Mouse (Mus musculus) intestine, embryonic 16.5 days (tissue): ENCODE measurements around the gene Nploc4. TPM values are rescaled to one million over a fixed set of nuclear protein-coding genes. Genes with fewer than 3 reads are reported as not detected.
"Not testable (repeated sequence)": the region's sequence is repeated elsewhere in the genome, so short reads cannot be mapped to it uniquely, and the experiment has no call there.

Source experiments
- ATAC-seq: fragments of 200-750 bp; cut with Nextera tagmentation; 2 replicates; pipeline ENCODE4 v1.8.0; 2017; ENCODE audit warnings: moderate TSS enrichment, moderate library complexity
- H3K27ac ChIP-seq: fragments of 300-500 bp; sonication (generic); 2 replicates; pipeline ENCODE4 v1.5.1; 2014; ENCODE audit warnings: mild to moderate bottlenecking, low read length
- H3K27me3 ChIP-seq: fragments of 300-500 bp; sonication (generic); replicated peaks from 2 replicates; pipeline ENCODE4 v1.6.1; 2014; ENCODE audit warnings: low read length, control low read depth, mixed read lengths; ENCODE audit not compliant: control insufficient read depth, insufficient read depth
- H3K36me3 ChIP-seq: fragments of 300-500 bp; sonication (generic); 2 replicates; pipeline ENCODE4 v1.6.1; 2014; ENCODE audit warnings: low read length, control low read depth; ENCODE audit not compliant: control insufficient read depth, insufficient read depth
- H3K4me1 ChIP-seq: fragments of 300-500 bp; sonication (generic); 2 replicates; pipeline ENCODE4 v1.6.1; 2014; ENCODE audit warnings: low read length, control low read depth, mixed read lengths; ENCODE audit not compliant: control insufficient read depth, insufficient read depth
- H3K4me2 ChIP-seq: fragments of 300-500 bp; sonication (generic); 2 replicates; pipeline ENCODE4 v1.6.1; 2014; ENCODE audit warnings: low read depth, low read length, control low read depth
- H3K4me3 ChIP-seq: fragments of 300-500 bp; sonication (generic); 2 replicates; pipeline ENCODE4 v1.5.1; 2014; ENCODE audit warnings: mild to moderate bottlenecking, low read length
- H3K9ac ChIP-seq: fragments of 300-500 bp; sonication (generic); 2 replicates; pipeline ENCODE4 v1.6.1; 2014; ENCODE audit warnings: low read depth, low read length
- H3K9me3 ChIP-seq: fragments of 300-500 bp; sonication (generic); 2 replicates; pipeline ENCODE4 v1.6.1; 2016; ENCODE audit warnings: low read length, control low read depth; ENCODE audit not compliant: control insufficient read depth
- WGBS: fragments of 180-500 bp; shearing (Covaris S2); extraction: QIAGEN DNeasy Blood & Tissue Kit; methylation state at CpG from one replicate; pipeline ENCODE4 v1.1.7; 2014; 5-methylcytosine and 5-hydroxymethylcytosine counted together
- polyA plus RNA-seq: library from polyadenylated mRNA; unstranded; fragments of >200 nt; fragmentation: Nextera tagmentation; extraction: Ambion mirVana; gene quantifications from 2 replicates; pipeline ENCODE4 v1.2.1, GENCODE M21; 2015

Nploc4 gene
- polyA plus RNA-seq, 1 experiment from 2014 or later = 19.5 TPM

DNA sequence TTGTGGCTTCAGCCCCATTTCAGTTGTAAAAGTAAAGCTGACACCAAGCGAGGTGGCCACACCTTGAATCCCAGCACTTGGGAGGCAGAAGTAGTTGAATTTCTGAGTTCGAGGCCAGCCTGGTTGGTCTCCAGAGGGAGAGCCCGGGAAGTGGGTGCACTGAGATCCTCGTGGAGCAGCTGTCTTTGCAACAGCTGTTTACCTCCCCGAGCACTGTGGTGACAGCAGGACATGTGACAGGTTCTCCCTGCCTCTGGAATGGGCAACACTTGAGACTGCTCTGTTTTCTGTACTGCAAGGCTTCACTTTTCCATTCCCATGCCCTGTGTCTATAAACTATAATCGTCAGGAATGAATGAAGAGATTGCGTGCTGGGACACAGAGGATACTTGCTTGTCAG lies 19.7 kb downstream of the Nploc4 start:
- WGBS = 89% methylated on average over 7 of the region's 7 CpGs

GRCm38 (mm10) chr11:120413621-120414020 lies 23.9 kb downstream of the Nploc4 start:
- H3K36me3 ChIP-seq = peaks cover 12% of the 10 kb centered on the region
- H3K9ac ChIP-seq, H3K27ac ChIP-seq, H3K4me1 ChIP-seq, H3K4me3 ChIP-seq, H3K4me2 ChIP-seq, ATAC-seq, H3K27me3 ChIP-seq, H3K9me3 ChIP-seq: not testable (repeated sequence)
- 90% methylated on average over 7 of the region's 10 CpGs for WGBS

More for the DNA sequence above, 19.7 kb downstream of the Nploc4 start:
- Histone ChIP-seq H3K36me3 (peaks cover 20% of the 10 kb centered on the region), H3K4me3 (no peak overlapping the region), H3K9ac (no peak overlapping the region), H3K27me3 (no peaks in the 10 kb centered on the region), H3K4me2 (no peak overlapping the region), H3K27ac (no peak overlapping the region), H3K4me1 (no peaks in the 10 kb centered on the region), H3K9me3 (no peaks in the 10 kb centered on the region)
- ATAC-seq = no peak

GRCm38 (mm10) chr11:120406445-120406844 lies 31.1 kb downstream of the Nploc4 start:
- Histone ChIP-seq H3K27ac (no peak overlapping the region), H3K27me3 (no peaks in the 10 kb centered on the region), H3K9me3 (no peaks in the 10 kb centered on the region), H3K36me3 (0 out of 2 replicates have a peak, but pooled peaks cover 8% of the 10 kb centered on the region), H3K4me2 (no peak overlapping the region), H3K4me3 (no peak overlapping the region), H3K9ac (no peak overlapping the region), H3K4me1 (no peaks in the 10 kb centered on the region)
- 80% methylated on average over 1 of the region's 1 CpGs for WGBS
- ATAC-seq = no peak

- H3K4me1 ChIP-seq = no peaks in the 10 kb centered on the region
- H3K9ac ChIP-seq = no peak overlapping the region
- H3K27me3 ChIP-seq = no peaks in the 10 kb centered on the region
- 92% methylated on average over 3 of the region's 3 CpGs for WGBS
- H3K4me2 ChIP-seq = no peak overlapping the region
- H3K27ac ChIP-seq = no peak overlapping the region
- H3K4me3 ChIP-seq = no peak overlapping the region
- H3K9me3 ChIP-seq = no peaks in the 10 kb centered on the region
- ATAC-seq = no peak
- 0 out of 2 replicates have a peak, but pooled peaks cover 8% of the 10 kb centered on the region for H3K36me3 ChIP-seq
Measured at GRCm38 (mm10) chr11:120405867-120406266, 31.6 kb downstream of the Nploc4 start.

GRCm38 (mm10) chr11:120404814-120405213 lies 32.7 kb downstream of the Nploc4 start:
- 96% methylated on average over 1 of the region's 1 CpGs for WGBS
- H3K4me2 ChIP-seq = no peak overlapping the region
- 0 out of 2 replicates have a peak, but pooled peaks cover 16% of the 10 kb centered on the region for H3K36me3 ChIP-seq

DNA sequence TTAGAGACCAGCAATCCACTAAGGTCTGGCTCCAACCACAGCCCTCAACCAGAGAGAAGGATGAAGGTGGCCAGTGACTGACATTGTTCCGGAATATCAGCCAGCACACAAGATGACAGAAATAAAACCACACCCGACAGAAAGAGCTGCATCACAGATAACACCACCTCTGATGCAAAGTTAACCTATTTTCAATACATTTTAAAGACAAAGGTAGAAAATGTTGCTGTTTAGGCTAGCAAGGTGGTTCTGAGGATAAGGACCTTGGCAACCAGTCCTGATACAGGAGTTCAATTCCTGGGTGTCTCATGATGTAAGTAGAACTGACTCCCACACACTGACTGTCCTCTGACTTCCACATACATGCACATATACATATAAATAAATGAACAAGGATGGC lies 38.2 kb downstream of the Nploc4 start:
- no peak overlapping the region for H3K4me2 ChIP-seq
- no peaks in the 10 kb centered on the region for H3K27me3 ChIP-seq
- WGBS = 98% methylated on average over 2 of the region's 2 CpGs
- no peaks in the 10 kb centered on the region for H3K4me1 ChIP-seq
- no peak overlapping the region for H3K9ac ChIP-seq
- H3K9me3 ChIP-seq = no peaks in the 10 kb centered on the region
- H3K4me3 ChIP-seq = no peak overlapping the region
- 0 out of 2 replicates have a peak, but pooled peaks cover 18% of the 10 kb centered on the region for H3K36me3 ChIP-seq
- no peak for ATAC-seq
- H3K27ac ChIP-seq = no peak overlapping the region

More at GRCm38 (mm10) chr11:120404814-120405213, 32.7 kb downstream of the Nploc4 start:
- Histone ChIP-seq H3K4me3 (no peak overlapping the region), H3K9me3 (no peaks in the 10 kb centered on the region), H3K27me3 (no peaks in the 10 kb centered on the region), H3K4me1 (no peaks in the 10 kb centered on the region), H3K9ac (no peak overlapping the region), H3K27ac (no peak overlapping the region)
- no peak for ATAC-seq

DNA sequence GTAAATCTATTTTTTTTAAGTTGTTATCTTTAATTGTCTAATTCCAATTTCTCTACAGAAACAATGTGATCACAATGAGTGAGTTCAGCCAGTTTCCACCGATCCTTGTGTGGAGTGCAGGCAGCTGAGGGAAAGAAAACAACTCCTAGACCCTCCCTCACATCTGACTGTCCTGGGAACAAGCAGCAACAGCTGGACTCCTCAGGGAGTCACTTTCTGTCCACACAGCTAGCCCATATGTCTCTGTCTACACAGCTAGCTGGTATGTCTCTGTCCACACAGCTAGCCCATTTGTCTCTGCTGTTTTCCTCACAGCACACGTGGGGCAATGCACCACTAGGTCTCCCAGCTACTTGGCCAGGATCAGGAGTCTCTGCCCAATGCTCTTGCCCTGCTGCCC lies 39.9 kb downstream of the Nploc4 start:
- H3K4me3 ChIP-seq = no peak overlapping the region
- peaks cover 15% of the 10 kb centered on the region; the same call in 1 of the 2 replicates for H3K36me3 ChIP-seq
- no peak for ATAC-seq
- H3K27ac ChIP-seq = no peak overlapping the region
- WGBS = 84% methylated on average over 2 of the region's 2 CpGs
- no peak overlapping the region for H3K9ac ChIP-seq
- H3K27me3 ChIP-seq = no peaks in the 10 kb centered on the region
- no peaks in the 10 kb centered on the region for H3K9me3 ChIP-seq
- no peak overlapping the region for H3K4me2 ChIP-seq
- no peaks in the 10 kb centered on the region for H3K4me1 ChIP-seq

DNA sequence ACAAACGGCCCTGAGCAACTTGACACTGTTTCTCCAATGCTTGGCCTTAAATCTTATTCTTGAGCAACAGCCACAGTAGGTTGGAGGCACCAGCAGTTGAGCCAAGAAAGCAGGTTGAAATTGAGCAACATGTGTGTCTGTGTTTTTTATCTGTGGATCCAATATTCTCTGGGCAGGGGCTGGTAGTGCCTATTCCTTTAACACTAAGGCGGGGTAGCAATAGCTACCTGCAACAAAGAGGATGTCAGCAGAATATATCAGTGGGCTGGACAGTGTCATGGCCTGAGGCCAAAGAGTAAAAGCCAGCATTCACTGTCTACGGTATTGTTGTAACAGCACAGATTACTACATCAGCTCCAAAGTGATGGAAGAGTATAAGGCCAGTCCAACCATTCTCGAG lies 41.8 kb downstream of the Nploc4 start:
- Histone ChIP-seq H3K9ac (no peak overlapping the region), H3K36me3 (peaks cover 15% of the 10 kb centered on the region; the same call in 1 of the 2 replicates), H3K4me1 (no peaks in the 10 kb centered on the region), H3K9me3 (no peaks in the 10 kb centered on the region), H3K27me3 (no peaks in the 10 kb centered on the region), H3K4me3 (no peak overlapping the region), H3K27ac (no peak overlapping the region), H3K4me2 (no peak overlapping the region)
- WGBS = 79% methylated on average over 4 of the region's 4 CpGs
- no peak for ATAC-seq

GRCm38 (mm10) chr11:120388580-120388979 lies 48.9 kb downstream of the Nploc4 start:
- H3K36me3 ChIP-seq = peaks cover 24% of the 10 kb centered on the region
- H3K4me3 ChIP-seq = no peak overlapping the region
- H3K9me3 ChIP-seq = no peaks in the 10 kb centered on the region
- H3K9ac ChIP-seq = no peak overlapping the region
- WGBS = 93% methylated on average over 9 of the region's 9 CpGs
- no peaks in the 10 kb centered on the region for H3K27me3 ChIP-seq
- no peak overlapping the region for H3K27ac ChIP-seq
- H3K4me1 ChIP-seq = no peaks in the 10 kb centered on the region
- ATAC-seq = no peak
- H3K4me2 ChIP-seq = no peak overlapping the region

GRCm38 (mm10) chr11:120387157-120387556 lies 50.4 kb downstream of the Nploc4 start:
- H3K4me2 ChIP-seq = no peak overlapping the region
- no peaks in the 10 kb centered on the region for H3K27me3 ChIP-seq
- H3K4me3 ChIP-seq = no peak overlapping the region
- no peak overlapping the region for H3K9ac ChIP-seq
- H3K27ac ChIP-seq = no peak overlapping the region
- ATAC-seq = no peak
- H3K9me3 ChIP-seq = no peaks in the 10 kb centered on the region
- no peaks in the 10 kb centered on the region for H3K4me1 ChIP-seq
- 72% methylated on average over 2 of the region's 2 CpGs for WGBS
- peaks cover 23% of the 10 kb centered on the region for H3K36me3 ChIP-seq
